Mouse (Mus musculus): ENCODE results near the gene Tbc1d2b. TPM values are rescaled to one million over a fixed set of nuclear protein-coding genes. Genes with fewer than 3 reads are reported as not detected.

Tbc1d2b gene
- polyA plus RNA-seq, 1 experiment from 2014 or later = 20.1 TPM

GRCm38 (mm10) chr9:90276779-90277178 is 6.2 kb upstream of the Tbc1d2b start:
- H3K9ac ChIP-seq = no peak overlapping the region
- H3K27ac ChIP-seq (replicated peaks) = no peak overlapping the region
- H3K4me1 ChIP-seq = no peaks in the 10 kb centered on the region
- no peak overlapping the region for H3K4me3 ChIP-seq (replicated peaks)
- no peak for ATAC-seq (ENCODE audit: insufficient number of reproducible peaks, low FRiP score, low TSS enrichment, low read depth)
- no peaks in the 10 kb centered on the region for H3K27me3 ChIP-seq
- H3K9me3 ChIP-seq (replicated peaks) = no peaks in the 10 kb centered on the region
- no peak overlapping the region for H3K4me2 ChIP-seq (replicated peaks)
- H3K36me3 ChIP-seq = no peaks in the 10 kb centered on the region
- WGBS = 75% methylated on average over 1 of the region's 1 CpGs

- Histone ChIP-seq H3K4me2 (replicated peaks) (no peak overlapping the region), H3K27ac (replicated peaks) (no peak overlapping the region), H3K4me3 (replicated peaks) (no peak overlapping the region), H3K36me3 (no peaks in the 10 kb centered on the region), H3K9ac (no peak overlapping the region), H3K27me3 (no peaks in the 10 kb centered on the region), H3K9me3 (replicated peaks) (no peaks in the 10 kb centered on the region), H3K4me1 (no peaks in the 10 kb centered on the region)
- 83% methylated on average over 5 of the region's 5 CpGs for WGBS
- ATAC-seq (ENCODE audit: insufficient number of reproducible peaks, low FRiP score, low TSS enrichment, low read depth) = no peak
These were observed 5.3 kb upstream of the Tbc1d2b start for GRCm38 (mm10) chr9:90275906-90276305.

GRCm38 (mm10) chr9:90275500-90275899 is 4.9 kb upstream of the Tbc1d2b start:
- ATAC-seq (ENCODE audit: insufficient number of reproducible peaks, low FRiP score, low TSS enrichment, low read depth) = no peak
- 0 out of 2 replicates have a peak overlapping the region, but pooled peaks have one; percentile 39 for H3K27ac ChIP-seq (replicated peaks)

GRCm38 (mm10) chr9:90274516-90274915 is 3.9 kb upstream of the Tbc1d2b start:
- H3K27me3 ChIP-seq = no peaks in the 10 kb centered on the region
- no peak overlapping the region for H3K9ac ChIP-seq
- no peak for ATAC-seq (ENCODE audit: insufficient number of reproducible peaks, low FRiP score, low TSS enrichment, low read depth)
- no peak overlapping the region for H3K4me3 ChIP-seq (replicated peaks)
- no peak overlapping the region for H3K27ac ChIP-seq (replicated peaks)
- peaks cover 4% of the 10 kb centered on the region for H3K4me1 ChIP-seq
- no peaks in the 10 kb centered on the region for H3K9me3 ChIP-seq (replicated peaks)
- no peak overlapping the region for H3K4me2 ChIP-seq (replicated peaks)
- 70% methylated on average over 3 of the region's 3 CpGs for WGBS
- no peaks in the 10 kb centered on the region for H3K36me3 ChIP-seq

More at GRCm38 (mm10) chr9:90275500-90275899, 4.9 kb upstream of the Tbc1d2b start:
- Histone ChIP-seq H3K4me3 (replicated peaks) (no peak overlapping the region), H3K4me1 (no peaks in the 10 kb centered on the region), H3K4me2 (replicated peaks) (no peak overlapping the region), H3K27me3 (no peaks in the 10 kb centered on the region), H3K9me3 (replicated peaks) (no peaks in the 10 kb centered on the region), H3K36me3 (no peaks in the 10 kb centered on the region), H3K9ac (no peak overlapping the region)
- WGBS = 46% methylated on average over 2 of the region's 2 CpGs

GRCm38 (mm10) chr9:90272346-90272745 is 1.7 kb upstream of the Tbc1d2b start:
- H3K4me2 ChIP-seq (replicated peaks) = no peak overlapping the region
- no peak overlapping the region for H3K4me3 ChIP-seq (replicated peaks)
- no peak overlapping the region for H3K27ac ChIP-seq (replicated peaks)
- H3K27me3 ChIP-seq = no peaks in the 10 kb centered on the region
- ATAC-seq (ENCODE audit: insufficient number of reproducible peaks, low FRiP score, low TSS enrichment, low read depth) = no peak
- no peak overlapping the region for H3K9ac ChIP-seq
- H3K9me3 ChIP-seq (replicated peaks) = no peaks in the 10 kb centered on the region
- 74% methylated on average over 12 of the region's 12 CpGs for WGBS
- H3K36me3 ChIP-seq = no peaks in the 10 kb centered on the region
- H3K4me1 ChIP-seq = peaks cover 24% of the 10 kb centered on the region

GRCm38 (mm10) chr9:90271541-90272090 is 1.0 kb upstream of the Tbc1d2b start:
- ATAC-seq (ENCODE audit: insufficient number of reproducible peaks, low FRiP score, low TSS enrichment, low read depth) = no peak
- 66% methylated on average over 5 of the region's 5 CpGs for WGBS
- Histone ChIP-seq H3K27ac (replicated peaks) (no peak overlapping the region), H3K36me3 (no peaks in the 10 kb centered on the region), H3K4me2 (replicated peaks) (no peak overlapping the region), H3K4me1 (peaks cover 32% of the 10 kb centered on the region), H3K4me3 (replicated peaks) (no peak overlapping the region), H3K27me3 (no peaks in the 10 kb centered on the region), H3K9ac (no peak overlapping the region), H3K9me3 (replicated peaks) (no peaks in the 10 kb centered on the region)

- Histone ChIP-seq H3K27me3 (no peaks in the 10 kb centered on the region), H3K9me3 (replicated peaks) (no peaks in the 10 kb centered on the region), H3K36me3 (no peaks in the 10 kb centered on the region), H3K4me2 (replicated peaks) (peak overlapping the region; percentile 77), H3K9ac (peak overlapping the region; percentile 83; the same call in 1 of the 2 replicates), H3K27ac (replicated peaks) (peak overlapping the region; percentile 87), H3K4me1 (peaks cover 39% of the 10 kb centered on the region), H3K4me3 (replicated peaks) (peak overlapping the region; percentile 87)
- no peak for ATAC-seq (ENCODE audit: insufficient number of reproducible peaks, low FRiP score, low TSS enrichment, low read depth)
- 8% methylated on average over 11 of the region's 11 CpGs for WGBS
These were observed 316 bp upstream of the Tbc1d2b start for GRCm38 (mm10) chr9:90270944-90271295.

GRCm38 (mm10) chr9:90269011-90269681 is 1.5 kb downstream of the Tbc1d2b start:
- no peaks in the 10 kb centered on the region for H3K9me3 ChIP-seq (replicated peaks)
- peak; percentile 73 for ATAC-seq (ENCODE audit: insufficient number of reproducible peaks, low FRiP score, low TSS enrichment, low read depth)
- peak overlapping the region; percentile 87 for H3K27ac ChIP-seq (replicated peaks)
- H3K27me3 ChIP-seq = no peaks in the 10 kb centered on the region
- peaks cover 50% of the 10 kb centered on the region for H3K4me1 ChIP-seq
- WGBS = 9% methylated on average over 7 of the region's 7 CpGs
- H3K4me3 ChIP-seq (replicated peaks) = peak overlapping the region; percentile 87
- peak overlapping the region; percentile 83; the same call in 1 of the 2 replicates for H3K9ac ChIP-seq
- peak overlapping the region; percentile 77 for H3K4me2 ChIP-seq (replicated peaks)
- H3K36me3 ChIP-seq = no peaks in the 10 kb centered on the region; the same call in 1 of the 2 replicates

GRCm38 (mm10) chr9:90266926-90267325 is 3.7 kb downstream of the Tbc1d2b start:
- peaks cover 7% of the 10 kb centered on the region; the same call in 1 of the 2 replicates for H3K36me3 ChIP-seq
- no peak for ATAC-seq (ENCODE audit: insufficient number of reproducible peaks, low FRiP score, low TSS enrichment, low read depth)
- H3K27ac ChIP-seq (replicated peaks) = peak overlapping the region; percentile 70
- H3K4me3 ChIP-seq (replicated peaks) = no peak overlapping the region
- no peaks in the 10 kb centered on the region for H3K9me3 ChIP-seq (replicated peaks)
- H3K4me1 ChIP-seq = peaks cover 50% of the 10 kb centered on the region
- no peak overlapping the region; the same call in 1 of the 2 replicates for H3K4me2 ChIP-seq (replicated peaks)
- no peaks in the 10 kb centered on the region for H3K27me3 ChIP-seq
- WGBS = 50% methylated on average over 10 of the region's 10 CpGs
- no peak overlapping the region for H3K9ac ChIP-seq

- H3K9ac ChIP-seq = no peak overlapping the region
- H3K4me1 ChIP-seq = peaks cover 55% of the 10 kb centered on the region
- WGBS = 63% methylated on average over 10 of the region's 10 CpGs
- ATAC-seq (ENCODE audit: insufficient number of reproducible peaks, low FRiP score, low TSS enrichment, low read depth) = no peak
- H3K27ac ChIP-seq (replicated peaks) = peak overlapping the region; percentile 70
- H3K9me3 ChIP-seq (replicated peaks) = no peaks in the 10 kb centered on the region
- H3K36me3 ChIP-seq = peaks cover 7% of the 10 kb centered on the region; the same call in 1 of the 2 replicates
- no peak overlapping the region for H3K4me3 ChIP-seq (replicated peaks)
- H3K4me2 ChIP-seq (replicated peaks) = no peak overlapping the region
- no peaks in the 10 kb centered on the region for H3K27me3 ChIP-seq
These were observed 4.5 kb downstream of the Tbc1d2b start for GRCm38 (mm10) chr9:90266059-90266458.

GRCm38 (mm10) chr9:90265322-90266039 is 5.1 kb downstream of the Tbc1d2b start:
- Histone ChIP-seq H3K36me3 (peaks cover 7% of the 10 kb centered on the region; the same call in 1 of the 2 replicates), H3K4me3 (replicated peaks) (no peak overlapping the region), H3K9ac (no peak overlapping the region), H3K27ac (replicated peaks) (peak overlapping the region; percentile 70), H3K4me2 (replicated peaks) (no peak overlapping the region), H3K27me3 (no peaks in the 10 kb centered on the region), H3K9me3 (replicated peaks) (no peaks in the 10 kb centered on the region), H3K4me1 (peaks cover 61% of the 10 kb centered on the region)
- 71% methylated on average over 5 of the region's 5 CpGs for WGBS
- no peak; the same call in 1 of the 2 replicates for ATAC-seq (ENCODE audit: insufficient number of reproducible peaks, low FRiP score, low TSS enrichment, low read depth)

Measured in embryonic facial prominence, embryonic 15.5 days (tissue).